Mouse (Mus musculus): ENCODE data around the gene Jund.

GRCm38 (mm10) chr8:70743656-70744590 is 45.2 kb downstream of the Jund start:
- TF ChIP-seq CTCF (IDR thresholded peaks at IDR 0.05; ENCODE audit: low read depth, low read length), result no peak
- TF ChIP-seq POLR2A (IDR thresholded peaks at IDR 0.05; ENCODE audit: borderline replicate concordance, low read depth, low read length), result no peak

Data from bone marrow macrophage, adult 2 months (primary cell).